Mouse (Mus musculus) heart, adult 2 months (tissue): ENCODE measurements at regions not wholly inside any gene's neighbourhood (a gene's known extent, or its start where the extent isn't known, plus 50 kb on each side); places are given as distances from the start of the nearest gene placed in this dataset.

Experiments
- DNase-seq, 2 experiments: peaks; one replicate each; pipeline ENCODE4 v3.0.0; 2021
- H3K27ac ChIP-seq: fragments of 200-600 bp; 2 replicates; pipeline ENCODE4 v1.8.1; 2022
- H3K27me3 ChIP-seq: fragments of 200-500 bp; 2 replicates; pipeline ENCODE4 v1.6.1; 2012; ENCODE audit warnings: mild to moderate bottlenecking, low read length, inconsistent platforms, mixed read lengths; ENCODE audit not compliant: control insufficient read depth, insufficient read depth
- H3K36me3 ChIP-seq: fragments of 200-500 bp; 2 replicates; pipeline ENCODE4 v1.6.1; 2012; ENCODE audit warnings: low read length, inconsistent platforms; ENCODE audit not compliant: control insufficient read depth, insufficient read depth
- H3K4me1 ChIP-seq: fragments of 200-500 bp; 2 replicates; pipeline ENCODE4 v1.6.1; 2011; ENCODE audit warnings: low read length; ENCODE audit not compliant: control insufficient read depth, insufficient read depth
- H3K4me3 ChIP-seq: fragments of 200-600 bp; 2 replicates; pipeline ENCODE4 v1.8.1; 2022
- H3K79me2 ChIP-seq: fragments of 200-500 bp; replicated peaks from 2 replicates; pipeline ENCODE4 v1.6.1; 2012; ENCODE audit warnings: mild to moderate bottlenecking, inconsistent platforms, low read length, moderate library complexity, mixed read lengths; ENCODE audit not compliant: control insufficient read depth, insufficient read depth
- H3K9ac ChIP-seq: fragments of 200-500 bp; 2 replicates; pipeline ENCODE4 v1.6.1; 2012; ENCODE audit warnings: low read depth, mild to moderate bottlenecking, control low read depth, inconsistent platforms, low read length, mixed read lengths
- CTCF ChIP-seq: fragments of 200-600 bp; IDR thresholded peaks from 2 replicates; pipeline ENCODE4 v1.8.1; 2022; ENCODE audit warnings: antibody characterized with exemption, mild to moderate bottlenecking, moderate library complexity
- EP300 ChIP-seq: fragments of 200-500 bp; IDR thresholded peaks from 2 replicates; pipeline ENCODE4 v1.6.1; 2011; ENCODE audit warnings: low read depth, low read length, control low read depth; ENCODE audit not compliant: insufficient read depth
- POLR2A ChIP-seq: fragments of 200-500 bp; IDR thresholded peaks from 2 replicates; pipeline ENCODE4 v1.6.1; 2011; ENCODE audit warnings: mild to moderate bottlenecking, low read depth, low read length, control low read depth; ENCODE audit not compliant: insufficient read depth
- WGBS: fragments of 180-500 bp; shearing (Covaris S2); methylation state at CpG from one replicate; pipeline ENCODE4 v1.1.7; 2018; 5-methylcytosine and 5-hydroxymethylcytosine counted together
- intact Hi-C: fragments of 180-260 bp; cut with DNase I; formaldehyde crosslinking; loops from one replicate; pipeline ENCODE4 v1.15.1; 2025

DNA sequence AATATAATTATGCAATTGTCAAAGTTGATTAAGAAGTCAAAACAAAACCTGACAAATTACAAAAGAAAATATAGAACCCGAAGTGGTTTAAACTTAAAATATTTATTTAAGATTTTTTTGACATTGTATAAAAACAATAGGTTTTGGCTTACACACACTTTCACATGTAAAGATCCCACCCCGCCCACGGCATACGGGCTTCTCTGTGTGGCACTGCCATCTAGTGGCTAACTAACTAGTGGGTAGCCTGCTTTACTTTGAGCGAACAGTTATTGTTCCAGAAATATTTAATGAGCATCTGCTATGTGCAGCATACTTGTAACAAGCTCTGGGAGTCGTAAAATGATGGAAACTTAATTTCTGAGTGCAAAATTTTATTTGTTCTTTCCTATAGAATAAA, 716.3 kb upstream of the Intu start:
- no peaks in the 10 kb centered on the region for H3K4me1 ChIP-seq
- H3K27me3 ChIP-seq: no peaks in the 10 kb centered on the region
- WGBS: 10% methylated on average over 6 of the region's 6 CpGs
- no peak overlapping the region for H3K27ac ChIP-seq
- intact Hi-C loops: loop anchor here (1.0 to 2.0 kb wide), 2 partner anchors 422 to 932 kb away; no protein-coding TSS in a partner anchor
- H3K79me2 ChIP-seq: no peaks in the 10 kb centered on the region
- TF ChIP-seq POLR2A (no peak), EP300 (0 out of 2 replicates have a peak, but pooled peaks have one; percentile 46), CTCF (peak; percentile 97)
- no peak overlapping the region for H3K9ac ChIP-seq
- DNase-seq: peak; percentile 21 to 38
- no peak overlapping the region for H3K4me3 ChIP-seq
- no peaks in the 10 kb centered on the region for H3K36me3 ChIP-seq

DNA sequence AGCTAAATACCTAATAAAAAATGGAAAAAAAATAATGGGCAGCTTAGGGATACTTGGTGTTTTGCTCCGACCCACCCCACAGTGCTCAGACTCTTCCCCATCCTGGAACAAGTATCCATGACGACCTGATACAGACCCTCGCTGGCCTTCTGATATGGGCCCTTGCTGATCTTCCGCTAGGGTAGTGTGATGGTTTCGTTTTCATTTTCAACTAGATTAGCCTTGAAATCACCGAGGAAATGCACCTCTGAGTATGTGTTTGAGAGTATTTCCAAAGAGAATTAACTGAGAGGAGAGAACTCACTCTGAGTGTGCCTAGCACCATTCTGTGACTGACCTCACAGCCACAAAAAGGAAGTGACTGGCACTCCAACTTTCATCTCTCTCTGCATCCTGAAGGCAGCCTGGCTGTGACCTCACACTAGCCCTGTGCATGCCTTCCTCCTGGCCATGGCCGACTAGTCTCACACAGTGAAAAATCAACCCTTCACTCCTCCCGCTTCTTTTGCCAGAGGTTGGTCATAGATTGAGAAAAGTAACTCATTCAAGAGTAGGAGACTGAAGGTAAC, 700.5 kb upstream of the Intu start:
- no peak for DNase-seq
- H3K36me3 ChIP-seq: no peaks in the 10 kb centered on the region
- no peak overlapping the region for H3K9ac ChIP-seq
- H3K4me3 ChIP-seq: no peak overlapping the region
- H3K27me3 ChIP-seq: no peaks in the 10 kb centered on the region
- H3K4me1 ChIP-seq: no peaks in the 10 kb centered on the region
- no peak overlapping the region for H3K27ac ChIP-seq
- intact Hi-C loops: no loop called here
- 73% methylated on average over 8 of the region's 8 CpGs for WGBS
- no peak for TF ChIP-seq EP300
- no peak for TF ChIP-seq POLR2A
- TF ChIP-seq CTCF: no peak
- no peaks in the 10 kb centered on the region for H3K79me2 ChIP-seq

DNA sequence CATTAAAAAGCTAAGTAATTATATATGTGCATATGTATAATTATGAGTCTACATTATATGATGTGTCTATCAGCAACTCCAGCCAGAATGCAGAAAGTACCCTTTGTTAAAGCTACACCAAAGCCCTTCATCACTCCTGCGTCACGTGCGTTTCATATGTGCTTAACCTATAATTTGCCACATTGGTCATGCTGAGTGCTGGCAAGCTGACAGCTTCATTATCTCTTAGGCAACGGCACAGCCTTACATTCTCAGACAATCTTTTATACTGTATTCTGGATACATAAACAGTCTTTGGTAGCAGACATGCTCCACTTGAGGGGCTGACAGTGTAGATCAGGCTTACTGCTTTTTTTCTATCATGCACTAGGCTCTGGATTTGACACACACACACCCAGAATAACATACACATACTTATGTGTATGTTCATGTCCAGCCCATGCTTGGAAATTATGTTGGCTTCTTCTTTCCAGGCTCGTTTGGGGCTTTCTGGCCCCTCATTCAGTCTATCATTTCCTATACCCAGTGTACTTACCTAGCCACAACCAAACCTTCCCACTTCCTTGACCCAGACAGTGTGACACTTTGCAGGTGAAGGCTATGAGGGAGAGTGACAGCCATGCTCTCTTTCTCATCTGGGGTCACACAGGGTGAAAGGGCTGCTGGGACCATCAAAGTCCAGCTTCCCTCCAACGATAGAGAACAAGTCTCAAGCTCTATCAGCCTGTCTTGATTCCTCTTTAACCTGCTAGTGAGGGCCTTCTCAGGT, 692.5 kb upstream of the Intu start:
- H3K4me1 ChIP-seq: no peaks in the 10 kb centered on the region
- TF ChIP-seq POLR2A (no peak), CTCF (no peak), EP300 (no peak)
- intact Hi-C loops: no loop called here
- H3K79me2 ChIP-seq: no peaks in the 10 kb centered on the region
- 55% methylated on average over 6 of the region's 6 CpGs for WGBS
- no peaks in the 10 kb centered on the region for H3K36me3 ChIP-seq
- no peak overlapping the region for H3K4me3 ChIP-seq
- DNase-seq: no peak
- H3K27me3 ChIP-seq: no peaks in the 10 kb centered on the region
- H3K27ac ChIP-seq: no peak overlapping the region
- no peak overlapping the region for H3K9ac ChIP-seq

DNA sequence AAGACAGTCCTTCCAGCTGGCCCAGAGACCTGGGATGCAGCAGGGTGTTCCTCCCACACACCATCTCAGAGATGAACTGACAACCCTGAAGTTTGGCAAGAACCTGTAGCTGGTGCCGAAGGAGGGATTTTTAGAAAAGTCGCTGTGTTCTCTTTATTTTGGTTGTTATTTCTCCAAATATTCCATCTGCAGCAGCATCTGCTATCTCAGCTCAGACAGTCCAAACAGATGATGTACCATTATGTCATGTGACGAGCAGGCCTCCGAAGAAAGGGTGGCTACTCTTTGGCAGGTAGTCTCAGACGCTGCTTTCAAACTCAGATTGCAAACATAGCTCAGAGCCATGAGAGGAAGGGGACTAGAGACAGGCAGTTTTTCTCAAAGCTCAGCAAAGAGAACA, 690.1 kb upstream of the Intu start:
- WGBS: 78% methylated on average over 5 of the region's 5 CpGs
- no peak for DNase-seq
- no peaks in the 10 kb centered on the region for H3K79me2 ChIP-seq
- H3K4me1 ChIP-seq: no peaks in the 10 kb centered on the region
- intact Hi-C loops: no loop called here
- no peaks in the 10 kb centered on the region for H3K36me3 ChIP-seq
- TF ChIP-seq EP300 (no peak), CTCF (no peak), POLR2A (no peak)
- H3K27me3 ChIP-seq: no peaks in the 10 kb centered on the region
- no peak overlapping the region for H3K4me3 ChIP-seq
- H3K9ac ChIP-seq: no peak overlapping the region
- no peak overlapping the region for H3K27ac ChIP-seq

DNA sequence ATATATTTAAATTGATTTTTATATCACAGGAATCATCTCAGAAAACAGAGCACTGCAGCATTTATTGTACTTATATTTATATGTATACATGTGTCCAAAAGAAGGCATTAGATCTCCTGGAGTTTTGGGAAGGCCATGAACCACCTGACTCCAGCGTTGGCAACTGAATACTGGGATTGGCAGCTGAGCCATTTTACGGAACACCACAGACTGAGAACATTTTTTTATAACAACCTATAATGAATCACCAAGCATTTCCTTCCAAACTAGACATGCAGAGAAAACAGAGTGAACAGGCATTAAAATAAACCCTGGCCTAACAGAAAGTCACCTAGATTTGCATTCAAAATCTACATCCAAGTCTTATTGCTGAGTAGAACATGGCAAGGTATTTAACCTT, 686.0 kb upstream of the Intu start:
- intact Hi-C loops: no loop called here
- Histone ChIP-seq H3K27me3 (no peaks in the 10 kb centered on the region), H3K4me3 (no peak overlapping the region), H3K79me2 (no peaks in the 10 kb centered on the region), H3K4me1 (no peaks in the 10 kb centered on the region), H3K27ac (no peak overlapping the region), H3K36me3 (no peaks in the 10 kb centered on the region), H3K9ac (no peak overlapping the region)
- 69% methylated on average over 2 of the region's 2 CpGs for WGBS
- no peak for DNase-seq
- TF ChIP-seq POLR2A (no peak), EP300 (no peak), CTCF (no peak)

DNA sequence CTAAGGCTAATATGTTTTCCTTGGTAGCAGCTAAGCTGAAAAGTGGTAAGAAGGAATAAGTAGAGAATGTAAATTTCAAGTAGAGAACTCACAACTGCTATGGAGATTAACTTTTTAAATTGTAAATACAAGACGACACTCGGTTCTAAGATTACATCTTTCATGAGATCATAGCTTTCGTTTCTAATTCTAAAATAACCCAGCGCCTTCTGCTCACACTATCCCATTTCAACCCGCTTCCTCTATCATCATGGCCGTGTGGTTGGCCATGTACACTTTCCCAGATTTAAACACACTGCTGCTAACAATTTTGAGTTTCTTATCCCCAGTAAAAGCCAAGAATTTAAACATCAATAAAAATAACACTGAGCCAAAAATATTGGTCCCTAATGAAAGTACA, 682.3 kb upstream of the Intu start:
- H3K36me3 ChIP-seq: no peaks in the 10 kb centered on the region
- intact Hi-C loops: no loop called here

More for the DNA sequence above, 682.3 kb upstream of the Intu start:
- TF ChIP-seq EP300 (no peak), POLR2A (no peak), CTCF (no peak)
- no peak for DNase-seq
- no peak overlapping the region for H3K27ac ChIP-seq
- no peaks in the 10 kb centered on the region for H3K79me2 ChIP-seq
- WGBS: 75% methylated on average over 6 of the region's 6 CpGs
- no peak overlapping the region for H3K4me3 ChIP-seq
- no peaks in the 10 kb centered on the region for H3K4me1 ChIP-seq
- no peaks in the 10 kb centered on the region for H3K27me3 ChIP-seq
- no peak overlapping the region for H3K9ac ChIP-seq
